Mouse (Mus musculus): Measurements from ENCODE around the gene Mpv17.
A peak's percentile ranks its signal among the peaks of the same experiment; 100 is the strongest.

Mpv17 gene

DNA sequence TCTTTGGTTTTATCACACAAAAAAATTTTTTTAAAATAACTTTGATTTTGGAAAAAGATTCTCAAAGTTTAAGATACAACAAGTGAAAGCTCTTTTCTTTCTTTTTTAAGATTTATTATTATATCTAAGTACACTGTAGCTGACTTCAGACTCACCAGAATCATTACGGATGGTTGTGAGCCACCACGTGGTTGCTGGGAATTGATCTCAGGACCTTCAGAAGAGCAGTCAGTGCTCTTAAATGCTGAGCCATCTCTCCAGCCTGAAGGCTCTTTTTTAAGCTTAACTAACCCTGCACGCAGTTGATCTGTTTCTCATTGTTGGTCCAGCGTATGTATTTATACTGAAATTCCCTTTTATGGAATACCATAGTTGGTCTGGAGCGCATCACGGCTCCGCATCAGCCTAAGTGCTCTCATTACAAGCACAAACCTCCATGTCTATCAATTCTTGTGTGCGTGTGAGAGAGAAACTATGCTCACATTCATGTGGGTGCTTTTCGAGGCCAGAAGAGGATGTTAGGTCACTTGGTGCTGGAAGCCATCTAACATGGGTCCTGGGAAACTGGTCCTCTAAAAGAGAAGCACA lies 27.2 kb upstream of the Mpv17 start:
- DNase-seq: no peak

DNA sequence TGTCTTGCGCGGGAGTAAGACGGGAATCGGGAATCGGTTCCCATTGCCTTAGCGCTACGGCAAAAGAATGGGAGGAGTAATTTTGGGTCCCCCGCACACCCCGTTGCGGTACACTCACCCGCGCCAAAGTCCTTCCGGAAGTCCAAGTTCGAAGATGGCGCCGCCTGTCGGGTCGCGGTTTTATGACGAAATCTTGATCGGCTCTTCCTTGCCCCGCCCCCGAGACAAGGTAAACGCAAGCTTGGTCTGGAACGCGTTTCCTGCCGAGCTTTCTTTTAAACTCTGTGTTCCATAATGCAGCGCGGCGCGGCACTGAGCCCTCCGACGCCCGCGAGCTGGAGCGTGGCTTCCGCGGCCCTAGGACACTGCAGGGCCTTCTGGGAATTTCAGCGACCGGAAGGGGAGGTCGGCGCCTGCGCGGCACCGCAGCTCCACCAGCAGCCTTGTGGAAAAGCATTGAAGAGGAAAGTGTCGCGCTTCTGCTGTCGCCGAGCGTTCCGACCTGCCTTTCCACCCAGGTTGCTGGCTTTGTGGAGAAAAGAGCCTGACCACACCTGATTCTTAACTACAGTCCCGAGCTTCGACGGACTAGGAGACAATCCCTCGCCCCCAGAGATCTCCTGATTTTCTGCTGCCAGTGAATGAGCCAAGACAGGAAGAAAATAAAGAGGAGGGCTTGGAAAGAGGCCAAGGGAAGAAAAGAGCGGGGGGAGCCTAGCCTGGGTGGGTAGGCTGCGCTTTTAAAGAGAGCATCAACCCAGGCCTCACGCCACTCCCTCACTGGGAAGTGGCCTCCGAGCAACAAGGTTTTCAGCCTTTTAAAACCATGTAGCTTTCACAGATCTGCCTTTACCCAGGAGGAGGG lies 25.9 kb upstream of the Mpv17 start, which contains the start of the genes Gm29609 and Gtf3c2:
Gm29609 (minus strand) TSS at position 146 of the 865 bp plus-strand sequence.
Gtf3c2 (minus strand) TSS at position 379 of the 865 bp plus-strand sequence.
- peak; percentile 93 to 95 for DNase-seq

DNA sequence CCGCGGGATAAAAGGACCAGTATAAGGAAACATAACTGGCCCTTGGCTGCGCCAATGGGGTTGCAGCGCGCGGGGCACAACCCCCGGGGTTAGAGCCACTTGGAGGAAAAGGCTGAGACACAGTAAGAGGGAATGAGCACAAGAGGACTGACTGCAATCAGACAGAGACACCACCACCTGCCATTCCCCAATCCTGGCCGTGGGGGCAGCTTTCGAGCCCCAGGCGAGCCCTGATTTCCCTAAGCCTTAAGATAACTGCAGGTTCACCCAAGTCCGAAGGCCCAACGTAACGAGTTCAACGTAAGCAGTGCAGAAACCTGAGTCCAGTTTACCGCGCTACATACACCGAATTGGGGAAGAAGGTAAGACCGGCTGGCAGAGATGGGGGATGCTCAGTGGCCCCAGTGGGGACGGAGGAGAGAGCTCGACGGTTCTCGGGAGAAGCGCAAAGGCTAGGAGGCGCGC lies 25.3 kb upstream of the Mpv17 start:
- no peak for DNase-seq

DNA sequence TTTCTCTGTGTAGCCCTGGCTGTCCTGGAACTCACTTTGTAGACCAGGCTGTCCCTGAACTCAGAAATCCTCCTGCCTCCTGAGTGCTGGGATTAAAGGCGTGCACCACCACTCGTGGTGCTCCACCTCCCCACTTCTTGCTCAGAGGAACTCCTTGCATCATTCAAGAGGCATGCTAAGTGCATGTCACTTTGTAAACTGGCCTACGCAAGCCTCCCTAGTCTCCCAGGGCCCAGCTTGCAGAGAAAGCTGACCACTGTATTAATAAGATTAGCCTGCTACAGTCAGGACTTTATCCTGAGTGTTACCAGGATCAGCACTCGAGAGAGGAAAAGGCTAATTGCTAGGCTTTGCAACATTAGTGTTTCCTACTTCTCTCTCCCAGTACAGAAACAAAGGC lies 14.6 kb upstream of the Mpv17 start:
- DNase-seq: peak in 1 of 2 experiments; percentile 34

DNA sequence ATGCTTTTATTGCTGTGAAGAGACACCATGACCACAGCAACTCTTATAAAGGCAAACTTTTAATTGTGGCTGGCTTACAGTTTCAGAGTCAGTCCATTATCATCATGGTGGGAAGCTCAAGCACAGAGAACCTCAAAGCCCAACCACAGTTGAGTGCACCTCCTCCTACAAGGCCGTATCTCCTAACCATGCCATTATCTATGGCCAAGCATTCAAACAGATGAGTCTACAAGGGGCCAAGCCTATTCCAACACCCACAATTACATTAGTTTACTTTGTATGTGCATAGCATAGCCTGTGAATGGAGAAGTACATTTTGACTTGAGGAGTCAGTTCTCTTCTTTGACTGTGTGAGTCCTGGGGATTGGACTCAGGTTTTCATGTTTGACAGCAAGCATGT lies 10.8 kb upstream of the Mpv17 start:
- DNase-seq: no peak

DNA sequence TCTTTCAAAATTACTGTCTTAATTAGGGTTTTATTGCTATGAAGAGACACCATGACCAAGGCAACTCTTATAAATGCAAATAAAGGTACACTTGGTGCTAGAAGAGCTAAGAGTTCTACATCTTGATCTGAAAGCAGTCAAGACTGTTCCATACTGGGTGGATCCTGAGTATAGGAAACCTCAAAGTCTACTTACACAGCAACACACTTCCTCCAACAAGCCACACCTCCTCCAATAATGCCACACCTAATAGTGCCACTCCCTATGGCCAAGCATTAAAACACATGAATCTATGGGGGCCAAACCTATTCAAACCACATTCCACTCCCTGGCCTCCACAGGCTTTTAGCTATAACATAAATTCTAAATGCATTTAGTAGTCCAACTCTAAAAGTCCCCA lies 8.4 kb upstream of the Mpv17 start:
- DNase-seq: no peak

DNA sequence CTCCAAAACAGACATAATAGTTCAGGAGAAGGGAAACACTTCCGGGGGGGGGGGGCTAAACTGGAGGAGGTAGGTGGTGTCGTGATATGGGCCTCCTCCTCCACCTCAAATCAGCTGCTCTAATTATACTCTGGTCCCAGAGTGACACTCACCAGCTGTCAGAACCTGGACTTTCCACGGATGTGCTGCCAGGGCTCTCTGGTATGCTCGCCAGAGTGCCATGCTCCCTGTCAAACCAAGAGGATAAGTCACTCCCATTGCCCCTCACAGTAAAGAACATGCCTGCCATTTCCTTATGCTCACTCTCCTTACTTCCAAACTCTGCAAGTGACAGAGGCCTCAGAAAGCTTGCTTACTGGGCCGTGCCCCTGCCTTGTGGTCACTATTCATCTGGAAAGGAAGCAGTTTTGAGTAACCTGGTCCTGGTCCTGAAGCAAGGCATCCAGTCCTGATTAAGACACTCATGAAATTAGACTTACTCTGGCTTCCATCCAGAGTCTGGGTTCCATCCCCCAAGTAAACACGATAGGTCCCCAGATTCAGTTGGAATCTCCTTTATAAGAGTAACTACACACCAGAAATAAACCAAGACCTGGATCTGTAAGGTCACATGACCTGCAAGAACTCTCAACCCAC lies 417 bp downstream of the Mpv17 start:
- DNase-seq: peak in 1 of 2 experiments; percentile 10

DNA sequence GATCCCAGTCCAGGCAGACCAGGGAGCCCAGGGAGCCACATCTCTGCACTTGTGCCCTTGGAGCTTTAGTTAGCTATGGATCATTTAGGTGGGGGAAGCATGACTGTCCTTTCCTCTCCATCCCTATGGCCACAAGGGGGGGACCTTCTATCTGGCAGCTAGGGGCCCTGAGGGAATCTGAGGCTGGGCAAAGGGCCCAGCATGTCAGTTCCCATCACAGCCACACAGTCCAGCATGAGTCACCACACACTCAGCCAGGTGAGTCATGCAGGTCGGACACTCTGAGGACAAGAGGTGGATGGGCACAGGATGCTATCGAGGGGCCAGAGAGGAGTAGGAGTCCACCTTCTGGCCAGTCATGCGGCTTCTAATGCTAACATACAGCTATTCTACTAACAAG lies 2.3 kb downstream of the Mpv17 start:
- DNase-seq: peak in 1 of 2 experiments; percentile 14

DNA sequence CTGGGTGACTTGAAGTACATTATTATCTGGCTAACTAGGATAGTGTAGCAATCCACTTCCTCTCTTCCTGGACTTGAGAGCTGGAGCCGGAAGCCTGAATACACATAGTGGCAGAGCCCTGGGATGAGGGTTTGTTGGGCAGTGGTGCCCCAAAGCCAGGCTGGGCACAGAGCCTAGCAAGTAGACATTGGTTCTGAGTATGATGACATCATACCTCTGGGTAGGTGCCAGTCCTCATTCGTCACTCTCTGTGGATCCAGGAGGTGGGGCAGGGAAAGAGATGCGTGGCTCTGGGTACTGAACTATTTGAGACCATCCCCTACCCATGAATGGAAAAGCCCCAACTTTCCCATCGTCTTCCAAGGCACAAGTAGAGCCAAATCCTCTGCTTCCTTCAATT lies 4.3 kb downstream of the Mpv17 start:
- DNase-seq: peak in 1 of 2 experiments; percentile 21

DNA sequence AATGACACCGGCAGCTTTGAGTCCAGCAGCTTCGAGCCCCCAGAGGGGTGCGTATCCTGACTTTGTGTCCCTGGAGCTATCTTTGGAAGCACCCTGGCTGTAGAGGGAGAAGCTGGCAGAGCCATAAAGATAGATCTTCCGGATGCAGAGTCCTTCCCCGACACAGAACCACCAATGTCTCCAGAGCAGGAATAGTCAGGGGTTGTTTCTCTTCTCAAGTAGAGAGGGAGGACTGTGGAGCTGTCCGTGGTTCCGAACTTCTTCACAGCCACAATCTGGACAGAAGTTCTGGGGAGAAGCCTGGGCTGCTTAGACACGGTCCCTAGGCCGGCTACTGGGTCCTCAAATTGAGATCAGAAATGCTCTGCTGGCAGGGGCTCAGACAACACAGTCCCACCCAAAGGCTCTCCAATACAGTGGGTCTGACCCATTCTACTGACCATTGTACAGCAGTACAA lies 15.1 kb downstream of the Mpv17 start:
- DNase-seq: no peak

DNA sequence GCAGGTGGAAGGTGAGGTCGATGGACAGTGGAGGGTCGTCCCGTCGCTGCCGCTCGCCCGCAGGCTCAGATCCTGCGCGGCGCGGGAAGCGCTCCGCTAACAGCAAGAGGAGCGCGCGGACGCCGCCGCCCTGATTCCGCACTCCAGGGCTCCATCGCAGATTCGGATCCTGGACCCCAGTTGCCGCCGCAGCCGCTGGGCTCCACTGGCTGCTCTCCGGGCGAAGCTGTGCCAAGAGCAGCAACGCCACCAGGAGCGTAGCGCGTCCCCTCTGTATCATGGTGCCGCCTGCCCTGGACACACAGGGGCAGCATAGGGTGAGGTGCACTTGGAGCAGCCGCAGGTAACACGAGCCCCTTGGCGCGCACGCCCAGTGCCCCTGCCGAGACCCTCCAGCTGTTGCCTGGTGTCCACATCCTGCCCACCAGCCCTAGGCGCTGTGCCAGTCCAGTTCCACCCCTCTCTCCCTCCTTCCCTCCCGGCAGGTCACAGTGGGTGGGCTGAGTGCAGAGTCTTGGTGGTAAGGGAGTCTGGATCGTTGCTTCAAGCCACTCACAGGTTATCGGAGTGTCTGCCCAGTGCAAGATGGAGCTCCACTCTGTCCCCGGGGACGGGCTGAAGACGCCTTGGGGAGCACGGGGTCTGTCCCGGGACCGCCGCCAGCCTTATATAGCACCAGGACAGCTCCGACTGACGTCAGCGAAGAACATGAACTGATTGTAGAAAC lies 15.6 kb downstream of the Mpv17 start, which contains the start of gene Ucn:
Ucn (minus strand) TSS at position 589 of the 727 bp plus-strand sequence.
- DNase-seq: no peak

DNA sequence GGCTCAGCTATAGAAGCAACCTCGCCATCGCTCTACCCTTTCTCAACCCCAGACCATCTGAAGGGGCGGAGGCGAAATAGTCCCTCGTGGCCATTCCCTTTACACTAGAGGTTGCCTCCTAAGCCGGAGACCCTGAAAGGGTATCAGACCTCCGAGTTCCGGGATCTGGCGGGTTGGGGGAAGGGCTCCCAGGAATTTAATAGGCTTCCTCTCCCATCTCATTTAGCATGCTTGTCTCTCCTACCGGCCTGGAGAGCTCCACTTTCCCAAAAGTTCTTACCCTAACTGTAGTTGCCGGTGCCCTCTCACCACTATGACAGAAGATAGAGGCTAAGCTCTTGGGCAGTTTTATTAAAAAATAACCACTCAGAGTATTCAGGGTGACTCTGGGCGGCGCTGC lies 16.4 kb downstream of the Mpv17 start:
- DNase-seq: no peak

DNA sequence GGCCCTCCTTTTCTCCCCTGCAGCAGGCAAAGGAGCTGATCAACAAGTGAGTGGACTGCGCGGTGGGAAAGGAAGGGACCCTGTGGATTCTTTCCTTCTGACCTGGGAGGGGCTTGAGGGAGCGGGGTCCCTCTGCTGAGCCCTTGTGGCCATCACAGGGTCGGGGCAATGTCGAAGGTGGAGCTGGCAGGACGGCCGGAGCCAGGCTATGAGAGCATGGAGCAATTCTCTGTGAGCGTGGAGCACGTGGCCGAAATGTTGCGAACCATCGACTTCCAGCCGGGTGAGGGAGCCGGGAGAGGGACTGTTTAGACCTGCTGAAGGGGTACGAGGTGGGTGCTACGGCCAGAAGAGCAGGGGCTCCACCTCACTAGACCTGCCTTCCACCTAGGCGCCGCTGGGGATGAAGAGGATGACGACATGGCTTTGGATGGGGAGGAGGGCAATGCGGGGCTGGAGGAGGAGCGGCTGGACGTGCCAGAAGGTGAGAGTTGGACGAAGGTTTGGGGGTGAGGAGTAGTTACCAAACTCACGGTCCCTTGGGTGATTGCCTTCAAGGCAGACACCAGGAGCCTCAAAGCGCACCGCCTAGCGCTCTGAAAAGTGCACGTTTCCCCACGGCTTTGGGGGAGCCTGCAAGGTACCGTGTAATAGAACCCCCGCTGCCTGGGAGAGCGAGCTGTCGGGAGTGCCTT lies 17.2 kb downstream of the Mpv17 start:
- DNase-seq: no peak

DNA sequence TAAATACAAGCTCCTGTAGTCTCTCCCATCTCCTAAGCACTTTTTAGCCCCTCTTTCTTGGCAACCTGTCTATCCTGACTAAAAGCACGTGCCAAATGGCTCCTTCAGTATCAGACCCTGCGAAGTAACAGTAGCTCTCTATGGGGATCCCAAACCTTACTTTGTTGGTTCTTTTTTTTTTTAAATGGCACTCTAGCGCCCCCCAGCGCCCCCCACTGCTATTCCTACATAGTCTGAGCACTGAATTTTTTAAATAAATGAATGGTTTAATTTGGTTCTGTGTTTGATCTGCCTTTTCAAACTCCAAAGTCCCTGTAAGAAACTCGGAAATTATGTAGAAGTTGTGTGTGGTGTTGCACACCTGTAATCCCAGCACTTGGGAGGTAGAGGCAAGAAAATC lies 28.0 kb downstream of the Mpv17 start:
- DNase-seq: no peak

DNA sequence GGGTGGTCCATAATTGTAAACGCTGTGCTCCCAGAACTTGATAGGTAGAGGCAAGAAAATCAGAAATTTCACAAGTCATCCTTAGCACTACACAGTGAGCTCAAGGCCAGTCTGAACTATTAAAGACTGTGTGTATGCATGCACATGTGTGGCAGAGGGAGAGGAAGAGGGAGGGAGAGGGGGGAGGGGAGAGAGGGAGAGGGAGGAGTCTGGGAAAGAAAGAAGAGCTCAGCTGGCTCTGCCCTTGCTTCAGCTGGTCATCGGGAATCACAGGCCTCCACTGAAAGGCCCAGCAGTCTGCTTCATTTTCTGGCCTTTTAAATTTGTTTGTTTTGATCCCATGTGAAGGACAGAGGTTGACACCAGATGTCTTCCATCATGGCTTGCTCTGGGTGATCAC lies 30.6 kb downstream of the Mpv17 start:
- no peak for DNase-seq

DNA sequence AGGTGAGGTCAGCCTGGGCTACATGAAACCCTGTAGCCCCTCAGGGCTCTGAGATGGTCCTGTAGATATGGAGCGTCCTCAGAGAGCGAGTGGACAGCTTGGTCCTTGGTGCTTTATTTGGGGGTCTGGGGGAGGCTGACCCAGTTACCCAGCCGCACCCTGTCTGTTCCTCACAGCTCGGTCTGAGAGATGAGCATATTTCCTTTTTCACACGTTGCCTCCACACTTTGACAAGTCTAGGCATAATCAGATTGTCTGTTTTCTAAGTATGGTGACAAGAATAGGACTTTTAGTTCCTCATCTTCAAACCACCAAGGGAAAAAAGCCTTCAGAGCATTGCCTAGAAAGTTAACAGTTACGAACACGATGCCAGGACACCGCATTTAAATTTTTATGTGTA lies 32.9 kb downstream of the Mpv17 start:
- DNase-seq: no peak

DNA sequence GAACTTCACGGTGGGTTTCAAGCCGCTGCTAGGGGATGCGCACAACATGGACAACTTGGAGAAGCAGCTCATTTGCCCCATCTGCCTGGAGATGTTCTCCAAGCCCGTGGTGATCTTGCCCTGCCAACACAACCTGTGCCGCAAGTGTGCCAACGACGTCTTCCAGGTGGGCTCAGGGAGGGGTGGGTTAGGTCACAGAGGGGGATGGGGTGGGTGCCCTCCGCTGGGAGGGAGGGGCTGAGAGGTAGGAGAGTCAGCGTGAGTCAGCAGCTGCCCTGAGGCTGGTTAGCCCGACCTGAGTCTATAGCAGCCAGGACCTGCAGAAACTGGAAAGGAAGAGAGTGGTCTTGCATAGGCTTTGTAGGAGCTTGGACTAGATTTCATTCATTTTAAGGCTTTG lies 37.1 kb downstream of the Mpv17 start:
- DNase-seq: no peak

DNA sequence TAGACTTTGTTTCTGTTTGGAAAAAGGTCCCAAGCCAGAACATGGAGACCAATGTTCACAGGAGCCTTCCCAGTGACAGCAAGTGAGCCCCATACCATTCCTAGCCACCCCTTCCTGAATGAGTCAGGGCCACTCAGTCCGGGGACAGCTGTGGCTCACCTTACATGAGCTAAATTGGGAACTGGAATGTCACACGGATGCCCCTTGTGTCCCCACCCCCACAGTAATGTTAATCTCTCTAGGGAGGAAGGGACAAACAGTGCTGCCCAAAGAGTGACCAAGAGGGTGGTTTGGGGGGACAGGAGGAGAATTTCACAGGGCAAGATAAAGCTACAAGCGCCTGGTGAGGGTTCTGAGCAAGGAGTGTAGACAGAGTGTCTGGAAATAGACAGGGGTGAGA lies 37.7 kb downstream of the Mpv17 start, which contains the start of gene Trim54:
Trim54 (plus strand) TSS at position 359 of the 400 bp plus-strand sequence.
- DNase-seq: no peak

DNA sequence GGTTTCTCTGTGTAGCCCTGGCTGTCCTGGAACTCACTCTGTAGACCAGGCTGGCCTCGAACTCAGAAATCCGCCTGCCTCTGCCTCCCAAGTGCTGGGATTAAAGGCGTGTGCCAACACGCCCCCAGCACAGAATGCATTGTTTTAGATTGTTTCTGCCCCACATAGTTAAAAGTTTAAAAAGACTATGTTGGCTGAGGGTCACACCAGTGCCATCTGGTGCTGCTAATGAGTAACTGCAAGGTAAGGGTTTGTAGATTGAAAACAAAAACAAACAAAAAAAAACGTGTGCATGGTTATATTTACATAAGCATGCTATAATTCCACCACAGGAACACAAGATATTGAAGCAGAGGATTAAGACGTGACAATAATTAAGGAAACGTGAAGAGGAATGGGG lies 43.3 kb downstream of the Mpv17 start:
- DNase-seq: no peak

DNA sequence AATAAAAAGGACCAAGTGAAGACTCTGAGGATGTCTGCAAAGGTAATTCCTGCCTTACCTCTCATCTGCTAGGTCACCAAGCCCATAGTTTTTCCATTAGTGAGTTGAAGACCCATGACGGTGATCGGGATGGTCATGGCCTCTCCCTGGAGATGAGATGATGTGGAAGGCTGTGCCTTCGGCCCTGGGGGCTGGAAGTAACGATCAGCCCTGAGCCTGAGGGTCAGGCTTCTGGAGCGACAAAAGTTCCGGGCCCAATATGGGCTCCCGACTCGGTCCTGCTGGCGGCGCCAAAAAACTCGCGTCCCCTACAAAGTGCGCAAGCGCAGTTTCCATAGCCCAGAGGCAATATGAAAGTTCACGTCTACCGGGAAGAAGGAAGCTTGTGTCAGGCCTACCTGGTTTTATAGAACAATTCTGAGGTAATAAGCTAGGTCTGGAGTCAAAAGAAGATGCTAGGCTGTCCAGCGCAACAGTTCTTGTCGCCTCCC lies 46.0 kb downstream of the Mpv17 start, which contains the start of gene Slc30a3:
Slc30a3 (minus strand) TSS at position 238 of the 491 bp plus-strand sequence.
- DNase-seq: no peak

DNA sequence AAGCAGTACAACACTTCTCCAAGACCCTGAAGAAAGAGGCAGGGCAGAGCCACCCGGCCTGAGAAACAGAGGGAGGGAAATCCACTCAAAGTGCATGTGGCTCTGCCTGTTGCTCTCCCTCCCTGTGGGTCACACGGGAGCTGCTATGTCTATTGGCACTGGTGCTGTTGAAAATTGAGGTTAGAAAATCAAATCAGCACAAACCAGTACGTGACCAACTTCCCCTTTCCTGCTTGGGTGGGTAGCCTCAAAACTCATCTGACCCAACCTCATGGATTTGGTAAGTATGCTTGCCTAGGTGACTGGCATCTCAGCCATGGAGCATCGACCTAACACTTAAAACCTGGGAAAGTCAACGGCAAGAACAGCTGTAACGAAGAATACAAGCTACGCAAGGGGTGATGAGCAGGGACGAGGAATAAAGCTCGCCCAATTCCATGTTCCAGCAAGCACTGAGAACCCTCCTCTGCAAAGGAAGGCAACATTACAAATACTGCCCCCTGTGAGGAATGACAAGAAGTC lies 48.2 kb downstream of the Mpv17 start, which contains the start of gene Dnajc5g:
Dnajc5g (plus strand) TSS at position 472 of the 522 bp plus-strand sequence.
- no peak for DNase-seq

Data from lung, adult 18-20 months (tissue).